Mouse (Mus musculus) heart, postnatal 0 days (tissue): ENCODE measurements around the gene Olfr221. TPM values are rescaled to one million over a fixed set of nuclear protein-coding genes. Genes with fewer than 3 reads are reported as not detected.
A peak's percentile ranks its signal among the peaks of the same experiment; 100 is the strongest.

Source experiments
- ATAC-seq: fragments of 200-750 bp; cut with Nextera tagmentation; 2 replicates; pipeline ENCODE4 v1.8.0; 2017; ENCODE audit warnings: low read depth, moderate number of reproducible peaks, moderate library complexity; ENCODE audit not compliant: insufficient read depth
- DNase-seq: peaks from one replicate; pipeline ENCODE4 v3.0.0-alpha.2; 2016; ENCODE audit warnings: low spot score
- H3K27ac ChIP-seq: fragments of 300-500 bp; sonication (generic); 2 replicates; pipeline ENCODE4 v1.5.1; 2014; ENCODE audit warnings: low read depth, mild to moderate bottlenecking
- H3K27me3 ChIP-seq: fragments of 300-500 bp; sonication (generic); 2 replicates; pipeline ENCODE4 v1.6.1; 2014; ENCODE audit warnings: low read length, mixed read lengths; ENCODE audit not compliant: control insufficient read depth, insufficient read depth
- H3K36me3 ChIP-seq: fragments of 300-500 bp; sonication (generic); replicated peaks from 2 replicates; pipeline ENCODE4 v1.6.1; 2014; ENCODE audit warnings: low read length, mixed read lengths; ENCODE audit not compliant: control insufficient read depth, insufficient read depth
- H3K4me1 ChIP-seq: fragments of 300-500 bp; sonication (generic); 2 replicates; pipeline ENCODE4 v1.6.1; 2014; ENCODE audit warnings: antibody characterized with exemption; ENCODE audit not compliant: control insufficient read depth, insufficient read depth
- H3K4me2 ChIP-seq: fragments of 300-500 bp; sonication (generic); 2 replicates; pipeline ENCODE4 v1.6.1; 2014; ENCODE audit warnings: low read depth, mild to moderate bottlenecking, low read length, moderate library complexity
- H3K4me3 ChIP-seq: fragments of 300-500 bp; sonication (generic); 2 replicates; pipeline ENCODE4 v1.5.1; 2014; ENCODE audit warnings: low read depth, low read length
- H3K9ac ChIP-seq: fragments of 300-500 bp; sonication (generic); replicated peaks from 2 replicates; pipeline ENCODE4 v1.6.1; 2014; ENCODE audit warnings: low read depth, low read length, mixed read lengths
- H3K9me3 ChIP-seq: fragments of 300-500 bp; sonication (generic); replicated peaks from 2 replicates; pipeline ENCODE4 v1.6.1; 2016; ENCODE audit warnings: low read length; ENCODE audit not compliant: control insufficient read depth
- CTCF ChIP-seq: IDR thresholded peaks from 2 replicates; pipeline ENCODE4 v1.5.1; 2016; ENCODE audit warnings: antibody characterized with exemption, control low read depth, low read depth
- EP300 ChIP-seq: IDR thresholded peaks from 2 replicates; pipeline ENCODE4 v1.6.1; 2016; ENCODE audit warnings: antibody characterized with exemption, low read depth
- WGBS: fragments of 180-500 bp; shearing (Covaris S2); extraction: QIAGEN DNeasy Blood & Tissue Kit; methylation state at CpG from one replicate; pipeline ENCODE4 v1.1.7; 2014; 5-methylcytosine and 5-hydroxymethylcytosine counted together
- polyA plus RNA-seq: library from polyadenylated mRNA; unstranded; fragments of >200 nt; fragmentation: Nextera tagmentation; extraction: Ambion mirVana; gene quantifications from 2 replicates; pipeline ENCODE4 v1.2.1, GENCODE M21; 2015
- total RNA-seq: library from RNA; depleted of rRNA; stranded (reverse); fragments of >200 nt; gene quantifications from 2 replicates; pipeline ENCODE4 v1.2.3, GENCODE M21; 2014; ENCODE audit warnings: low replicate concordance

The Olfr221 gene
- total and polyA plus RNA-seq, 2 experiments from 2014 or later = not detected

DNA sequence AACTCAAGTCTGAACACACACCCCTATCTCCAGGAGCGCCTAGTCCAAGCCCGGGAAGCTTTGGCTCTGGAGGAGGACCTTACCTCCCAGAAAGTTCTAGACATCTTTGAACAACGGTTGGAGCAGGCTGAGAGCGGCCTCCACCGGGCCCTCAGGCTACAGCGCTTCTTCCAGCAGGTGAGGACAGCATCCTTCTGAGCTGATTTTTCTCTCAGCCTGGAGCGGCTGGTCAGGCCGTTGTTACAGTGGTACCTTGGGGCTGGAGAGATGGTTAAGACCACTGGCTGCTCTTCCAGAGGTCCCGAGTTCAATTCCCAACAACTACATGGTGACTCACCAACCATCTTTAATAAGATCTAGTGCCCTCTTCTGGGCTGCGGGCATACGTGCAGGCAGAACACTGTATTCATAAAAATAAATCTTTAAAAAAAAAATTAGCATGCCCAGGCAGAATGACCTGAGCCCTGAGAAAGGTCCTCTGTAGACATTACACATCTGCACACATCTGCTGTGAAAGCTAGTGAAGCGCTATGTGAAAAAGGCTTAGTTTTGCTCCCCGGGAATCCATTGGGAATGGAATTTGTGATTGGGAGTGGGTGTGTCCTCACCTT, 45.9 kb downstream of the Olfr221 start:
- Histone ChIP-seq H3K9ac (no peak overlapping the region), H3K4me2 (no peak overlapping the region), H3K27me3 (no peaks in the 10 kb centered on the region), H3K9me3 (no peaks in the 10 kb centered on the region), H3K4me1 (no peaks in the 10 kb centered on the region), H3K36me3 (peaks cover 85% of the 10 kb centered on the region), H3K27ac (no peak overlapping the region), H3K4me3 (no peak overlapping the region)
- peak; percentile 45 for TF ChIP-seq CTCF
- TF ChIP-seq EP300 = no peak
- 86% methylated on average over 13 of the region's 13 CpGs for WGBS
- DNase-seq (peak; percentile 17), ATAC-seq (no peak)

DNA sequence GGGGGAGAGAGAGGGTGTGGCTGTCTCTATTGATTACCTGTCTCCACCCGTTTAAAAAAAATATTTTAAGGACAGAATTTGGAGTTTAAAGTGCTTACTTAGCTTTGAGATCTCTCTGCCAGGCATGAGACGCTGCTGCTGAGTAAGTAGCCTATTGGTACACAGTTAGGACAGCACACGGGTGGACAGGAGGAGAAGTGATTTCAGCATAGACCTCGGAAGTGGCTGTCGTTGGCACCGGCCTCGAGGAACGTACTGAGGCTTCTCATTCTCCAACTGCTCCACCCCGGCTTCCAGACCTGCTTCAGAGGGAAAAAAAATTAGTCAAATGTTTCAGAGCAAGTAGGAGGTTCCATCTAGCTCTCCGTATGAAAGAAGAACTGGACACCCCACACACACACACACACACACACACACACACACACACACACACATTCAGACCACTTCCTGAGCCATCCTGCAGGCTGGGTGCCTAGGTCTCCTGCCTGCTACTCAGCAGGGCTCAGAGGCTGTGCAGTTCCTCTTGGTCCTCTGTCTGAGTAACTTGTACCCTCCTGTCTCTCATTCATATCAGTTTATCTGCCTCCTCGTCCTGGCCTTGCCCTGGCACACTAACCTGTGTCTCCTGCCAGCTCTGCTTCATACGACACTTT, 46.9 kb downstream of the Olfr221 start:
- H3K9ac ChIP-seq = no peak overlapping the region
- WGBS = 75% methylated on average over 12 of the region's 12 CpGs
- H3K4me1 ChIP-seq = no peaks in the 10 kb centered on the region
- H3K27me3 ChIP-seq = no peaks in the 10 kb centered on the region
- H3K9me3 ChIP-seq = no peaks in the 10 kb centered on the region
- ATAC-seq = no peak
- no peak overlapping the region for H3K27ac ChIP-seq
- peaks cover 91% of the 10 kb centered on the region for H3K36me3 ChIP-seq
- H3K4me3 ChIP-seq = no peak overlapping the region
- TF ChIP-seq CTCF (no peak), EP300 (no peak)
- H3K4me2 ChIP-seq = no peak overlapping the region
- DNase-seq = no peak

DNA sequence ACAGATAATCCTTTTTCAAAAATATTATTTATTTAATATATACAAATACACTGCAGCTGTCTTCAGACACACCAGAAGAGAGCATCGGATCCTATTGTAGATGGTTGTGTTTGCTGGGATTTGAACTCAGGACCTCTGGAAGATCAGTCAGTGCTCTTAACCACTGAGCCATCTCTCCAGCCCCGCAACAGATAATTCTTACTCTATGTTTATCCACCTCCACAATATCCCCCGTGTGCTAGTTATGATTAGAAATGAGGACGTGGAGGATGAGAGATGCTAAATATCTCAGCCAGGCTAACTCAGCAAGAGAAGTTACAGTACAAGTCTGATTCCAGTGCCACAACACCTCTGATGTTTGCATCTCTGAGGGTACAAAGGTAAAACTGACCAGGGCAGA, 47.8 kb downstream of the Olfr221 start:
- Histone ChIP-seq H3K4me2 (no peak overlapping the region), H3K27ac (no peak overlapping the region), H3K4me1 (no peaks in the 10 kb centered on the region), H3K4me3 (no peak overlapping the region), H3K27me3 (no peaks in the 10 kb centered on the region), H3K9me3 (no peaks in the 10 kb centered on the region), H3K9ac (no peak overlapping the region), H3K36me3 (peaks cover 91% of the 10 kb centered on the region)
- TF ChIP-seq CTCF (no peak), EP300 (no peak)
- WGBS = 86% methylated on average over 4 of the region's 4 CpGs
- no peak for DNase-seq
- ATAC-seq = no peak

DNA sequence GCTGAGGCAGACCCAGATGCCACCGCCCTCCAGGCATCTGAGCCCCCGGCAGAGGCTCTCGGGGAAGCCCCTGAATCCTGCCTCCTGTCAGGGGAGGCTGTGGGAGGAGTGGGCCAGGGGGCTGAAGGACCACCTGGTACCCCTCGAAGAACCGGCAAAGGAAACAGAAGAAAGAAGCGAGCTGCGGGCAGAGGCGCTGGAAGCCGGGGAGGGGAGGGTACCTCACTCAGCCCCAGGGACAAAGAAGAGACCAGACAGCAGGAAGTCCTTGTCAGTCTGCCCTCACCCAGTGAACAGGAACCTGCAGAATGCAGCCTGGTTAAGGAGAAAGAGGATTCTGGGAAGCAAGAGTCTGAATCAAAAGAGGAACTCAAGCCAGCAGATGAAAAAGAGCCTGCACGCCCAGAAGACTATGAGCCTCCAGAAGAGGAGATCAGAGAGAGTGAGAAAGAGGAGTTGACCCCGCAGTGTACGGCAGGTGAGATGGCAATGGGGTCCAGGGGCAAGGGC, 52.7 kb downstream of the Olfr221 start:
- ATAC-seq = no peak
- TF ChIP-seq EP300 = no peak
- TF ChIP-seq CTCF = no peak
- Histone ChIP-seq H3K4me3 (no peak overlapping the region), H3K4me2 (no peak overlapping the region), H3K27ac (no peak overlapping the region), H3K27me3 (no peaks in the 10 kb centered on the region), H3K4me1 (no peaks in the 10 kb centered on the region; the same call in 1 of the 2 replicates), H3K9me3 (no peaks in the 10 kb centered on the region), H3K36me3 (peaks cover 54% of the 10 kb centered on the region), H3K9ac (no peak overlapping the region)
- WGBS = 68% methylated on average over 12 of the region's 12 CpGs
- DNase-seq = no peak

DNA sequence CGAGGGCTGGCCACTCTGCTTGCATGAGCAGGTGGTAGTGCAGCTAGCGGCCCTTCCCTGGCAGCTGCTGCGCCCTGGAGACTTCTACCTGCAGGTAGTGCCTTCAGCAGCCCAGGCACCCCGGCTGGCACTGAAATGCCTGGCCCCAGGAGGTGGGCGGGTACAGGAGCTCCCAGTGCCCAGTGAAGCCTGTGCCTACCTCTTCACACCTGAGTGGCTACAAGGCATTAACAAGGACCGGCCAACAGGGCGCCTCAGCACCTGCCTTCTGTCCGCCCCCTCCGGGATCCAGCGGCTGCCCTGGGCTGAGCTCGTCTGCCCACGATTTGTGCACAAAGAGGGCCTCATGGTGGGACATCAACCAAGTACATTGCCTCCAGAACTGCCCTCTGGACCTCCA, 53.5 kb downstream of the Olfr221 start:
- TF ChIP-seq EP300 (no peak), CTCF (no peak)
- Histone ChIP-seq H3K4me1 (no peaks in the 10 kb centered on the region; the same call in none of the 2 replicates), H3K27ac (no peak overlapping the region), H3K4me2 (no peak overlapping the region), H3K4me3 (no peak overlapping the region), H3K9ac (no peak overlapping the region), H3K36me3 (peaks cover 48% of the 10 kb centered on the region), H3K27me3 (no peaks in the 10 kb centered on the region), H3K9me3 (no peaks in the 10 kb centered on the region)
- DNase-seq (no peak), ATAC-seq (no peak)
- 82% methylated on average over 11 of the region's 12 CpGs for WGBS

DNA sequence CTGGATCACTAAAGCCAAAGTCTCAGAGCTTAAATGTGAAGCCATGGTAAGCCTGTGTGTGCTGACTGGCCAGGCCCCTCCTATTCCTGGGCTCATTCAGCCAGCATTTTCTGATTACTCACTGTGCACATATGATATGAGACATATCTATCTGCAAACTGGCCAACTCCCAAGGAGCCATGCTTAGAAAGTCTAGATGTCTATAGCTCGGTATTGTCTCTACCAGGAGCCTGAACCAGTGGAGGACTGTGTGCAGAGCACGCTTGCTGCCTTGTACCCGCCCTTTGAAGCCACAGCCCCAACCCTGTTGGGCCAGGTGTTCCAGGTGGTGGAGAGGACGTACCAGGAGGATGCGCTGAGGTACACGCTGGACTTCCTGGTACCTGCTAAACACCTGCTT, 55.1 kb downstream of the Olfr221 start:
- WGBS = 84% methylated on average over 6 of the region's 6 CpGs
- Histone ChIP-seq H3K4me2 (no peak overlapping the region), H3K9ac (no peak overlapping the region), H3K9me3 (no peaks in the 10 kb centered on the region), H3K4me1 (no peaks in the 10 kb centered on the region; the same call in none of the 2 replicates), H3K4me3 (no peak overlapping the region), H3K27ac (peak overlapping the region; percentile 83; the same call in 1 of the 2 replicates), H3K27me3 (no peaks in the 10 kb centered on the region), H3K36me3 (peaks cover 32% of the 10 kb centered on the region)
- DNase-seq (no peak), ATAC-seq (no peak)
- TF ChIP-seq CTCF (no peak), EP300 (no peak)
